Mouse (Mus musculus) splenic B cell, adult 2 months (primary cell): ENCODE results near the gene Slc25a25.

Experiments
- DNase-seq: peaks from one replicate; pipeline ENCODE4 v3.0.0-alpha.2; 2011; ENCODE audit warnings: low read depth, low spot score
- H3K27me3 ChIP-seq: 2 replicates; pipeline ENCODE4 v1.6.1; 2012; ENCODE audit warnings: mild to moderate bottlenecking, low read length, moderate library complexity, mixed read lengths; ENCODE audit not compliant: control insufficient read depth, poor library complexity, insufficient read depth, severe bottlenecking
- H3K36me3 ChIP-seq: 2 replicates; pipeline ENCODE4 v1.6.1; 2012; ENCODE audit warnings: mild to moderate bottlenecking, low read length, moderate library complexity, mixed read lengths; ENCODE audit not compliant: control insufficient read depth, poor library complexity, insufficient read depth, severe bottlenecking

Slc25a25 gene

GRCm38 (mm10) chr2:32412742-32413531 lies 38.3 kb downstream of the Slc25a25 start:
- DNase-seq: no peak
- Histone ChIP-seq H3K36me3 (peaks cover 7% of the 10 kb centered on the region), H3K27me3 (no peaks in the 10 kb centered on the region)

GRCm38 (mm10) chr2:32411407-32411806 lies 39.8 kb downstream of the Slc25a25 start:
- no peaks in the 10 kb centered on the region for H3K27me3 ChIP-seq
- H3K36me3 ChIP-seq: peaks cover 5% of the 10 kb centered on the region
- DNase-seq: no peak

GRCm38 (mm10) chr2:32408429-32409424 lies 42.5 kb downstream of the Slc25a25 start:
- DNase-seq: no peak
- 0 out of 2 replicates have a peak, but pooled peaks cover 1% of the 10 kb centered on the region for H3K36me3 ChIP-seq
- no peaks in the 10 kb centered on the region for H3K27me3 ChIP-seq

GRCm38 (mm10) chr2:32407144-32407824 lies 44.0 kb downstream of the Slc25a25 start:
- no peaks in the 10 kb centered on the region for H3K27me3 ChIP-seq
- H3K36me3 ChIP-seq: no peaks in the 10 kb centered on the region
- no peak for DNase-seq

GRCm38 (mm10) chr2:32404663-32405062 lies 46.6 kb downstream of the Slc25a25 start:
- Histone ChIP-seq H3K27me3 (no peaks in the 10 kb centered on the region), H3K36me3 (no peaks in the 10 kb centered on the region; the same call in 1 of the 2 replicates)
- peak; percentile 99 for DNase-seq

- Histone ChIP-seq H3K36me3 (no peaks in the 10 kb centered on the region; the same call in 1 of the 2 replicates), H3K27me3 (no peaks in the 10 kb centered on the region)
- DNase-seq: peak; percentile 10
Measured at GRCm38 (mm10) chr2:32396695-32397094, 54.5 kb downstream of the Slc25a25 start.

GRCm38 (mm10) chr2:32395946-32396621 lies 55.2 kb downstream of the Slc25a25 start:
- Histone ChIP-seq H3K27me3 (no peaks in the 10 kb centered on the region), H3K36me3 (no peaks in the 10 kb centered on the region)
- DNase-seq: peak; percentile 92

- DNase-seq: peak; percentile 89
- Histone ChIP-seq H3K27me3 (no peaks in the 10 kb centered on the region), H3K36me3 (no peaks in the 10 kb centered on the region)
Measured at GRCm38 (mm10) chr2:32395484-32395945, 55.7 kb downstream of the Slc25a25 start, which contains the start of gene Ptges2. Gene Ptges2 (plus strand): TSS chr2:32395896.

- DNase-seq: peak; percentile 43
- Histone ChIP-seq H3K36me3 (no peaks in the 10 kb centered on the region), H3K27me3 (no peaks in the 10 kb centered on the region)
Measured at GRCm38 (mm10) chr2:32394973-32395372, 56.3 kb downstream of the Slc25a25 start.

GRCm38 (mm10) chr2:32392063-32392462 lies 59.2 kb downstream of the Slc25a25 start:
- no peak for DNase-seq
- Histone ChIP-seq H3K36me3 (no peaks in the 10 kb centered on the region), H3K27me3 (no peaks in the 10 kb centered on the region)

- Histone ChIP-seq H3K36me3 (no peaks in the 10 kb centered on the region), H3K27me3 (no peaks in the 10 kb centered on the region)
- no peak for DNase-seq
Measured at GRCm38 (mm10) chr2:32390871-32391270, 60.4 kb downstream of the Slc25a25 start.

GRCm38 (mm10) chr2:32389157-32389556 lies 62.1 kb downstream of the Slc25a25 start:
- Histone ChIP-seq H3K27me3 (no peaks in the 10 kb centered on the region), H3K36me3 (no peaks in the 10 kb centered on the region)
- no peak for DNase-seq

GRCm38 (mm10) chr2:32387706-32388490 lies 63.3 kb downstream of the Slc25a25 start, which contains the start of gene Lcn2:
Gene Lcn2 (minus strand): TSS chr2:32388252.
- no peak for DNase-seq
- Histone ChIP-seq H3K27me3 (no peaks in the 10 kb centered on the region), H3K36me3 (no peaks in the 10 kb centered on the region)
